Mouse (Mus musculus) embryonic facial prominence, embryonic 15.5 days (tissue): ENCODE results near the gene Slc38a2. TPM values are rescaled to one million over a fixed set of nuclear protein-coding genes. Genes with fewer than 3 reads are reported as not detected.

ENCODE experiments used
- ATAC-seq: fragments of 200-750 bp; cut with Nextera tagmentation; 2 replicates; pipeline ENCODE4 v1.8.0; 2017; ENCODE audit warnings: low read depth, moderate TSS enrichment; ENCODE audit not compliant: insufficient number of reproducible peaks, low FRiP score, low TSS enrichment
- H3K27ac ChIP-seq: fragments of 300-500 bp; sonication (generic); replicated peaks from 2 replicates; pipeline ENCODE4 v1.5.1; 2015; ENCODE audit warnings: mild to moderate bottlenecking, inconsistent platforms
- H3K27me3 ChIP-seq: fragments of 300-500 bp; sonication (generic); 2 replicates; pipeline ENCODE4 v1.6.1; 2015; ENCODE audit warnings: inconsistent platforms
- H3K36me3 ChIP-seq: fragments of 300-500 bp; sonication (generic); 2 replicates; pipeline ENCODE4 v1.6.1; 2015; ENCODE audit warnings: mild to moderate bottlenecking, inconsistent platforms
- H3K4me1 ChIP-seq: fragments of 300-500 bp; sonication (generic); 2 replicates; pipeline ENCODE4 v1.6.1; 2015; ENCODE audit warnings: inconsistent platforms
- H3K4me2 ChIP-seq: fragments of 300-500 bp; sonication (generic); replicated peaks from 2 replicates; pipeline ENCODE4 v1.6.1; 2015; ENCODE audit warnings: mild to moderate bottlenecking, inconsistent platforms
- H3K4me3 ChIP-seq: fragments of 300-500 bp; sonication (generic); replicated peaks from 2 replicates; pipeline ENCODE4 v1.5.1; 2015; ENCODE audit warnings: mild to moderate bottlenecking, inconsistent platforms
- H3K9ac ChIP-seq: fragments of 300-500 bp; sonication (generic); 2 replicates; pipeline ENCODE4 v1.6.1; 2015; ENCODE audit warnings: inconsistent platforms
- H3K9me3 ChIP-seq: fragments of 300-500 bp; sonication (generic); replicated peaks from 2 replicates; pipeline ENCODE4 v1.6.1; 2016; ENCODE audit warnings: inconsistent platforms
- WGBS: fragments of 180-500 bp; shearing (Covaris S2); methylation state at CpG from one replicate; pipeline ENCODE4 v1.1.7; 2015; 5-methylcytosine and 5-hydroxymethylcytosine counted together
- polyA plus RNA-seq: library from polyadenylated mRNA; unstranded; fragments of >200 nt; fragmentation: Nextera tagmentation; extraction: Ambion mirVana; gene quantifications from 2 replicates; pipeline ENCODE4 v1.2.1, GENCODE M21; 2015

The Slc38a2 gene
- polyA plus RNA-seq, 1 experiment from 2014 or later: 107 TPM

DNA sequence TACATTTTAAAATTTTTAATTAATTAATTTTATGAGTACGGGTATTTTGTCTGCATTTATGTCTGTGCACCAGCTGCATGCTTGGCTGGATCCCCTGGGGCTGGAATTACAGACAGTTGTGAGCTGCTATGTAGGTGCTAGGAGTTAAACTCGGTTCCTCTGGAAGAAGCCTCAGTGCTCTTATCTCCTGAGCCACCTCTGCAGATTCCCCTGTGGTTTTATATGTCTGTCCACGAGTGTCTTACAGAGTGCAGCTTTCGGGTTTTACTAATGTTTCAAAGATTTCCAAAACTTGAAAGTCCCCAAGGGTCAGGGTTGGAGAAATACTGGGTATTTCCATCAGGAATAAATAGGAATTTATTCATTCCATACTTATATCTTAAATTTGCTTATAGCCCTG is 40.6 kb upstream of the Slc38a2 start:
- no peak overlapping the region for H3K4me3 ChIP-seq
- H3K4me2 ChIP-seq: no peak overlapping the region
- H3K27me3 ChIP-seq: no peaks in the 10 kb centered on the region
- H3K27ac ChIP-seq: no peak overlapping the region
- no peak overlapping the region for H3K9ac ChIP-seq
- H3K36me3 ChIP-seq: no peaks in the 10 kb centered on the region
- 54% methylated on average over 4 of the region's 4 CpGs for WGBS
- ATAC-seq: no peak
- H3K9me3 ChIP-seq: no peaks in the 10 kb centered on the region
- H3K4me1 ChIP-seq: no peaks in the 10 kb centered on the region

DNA sequence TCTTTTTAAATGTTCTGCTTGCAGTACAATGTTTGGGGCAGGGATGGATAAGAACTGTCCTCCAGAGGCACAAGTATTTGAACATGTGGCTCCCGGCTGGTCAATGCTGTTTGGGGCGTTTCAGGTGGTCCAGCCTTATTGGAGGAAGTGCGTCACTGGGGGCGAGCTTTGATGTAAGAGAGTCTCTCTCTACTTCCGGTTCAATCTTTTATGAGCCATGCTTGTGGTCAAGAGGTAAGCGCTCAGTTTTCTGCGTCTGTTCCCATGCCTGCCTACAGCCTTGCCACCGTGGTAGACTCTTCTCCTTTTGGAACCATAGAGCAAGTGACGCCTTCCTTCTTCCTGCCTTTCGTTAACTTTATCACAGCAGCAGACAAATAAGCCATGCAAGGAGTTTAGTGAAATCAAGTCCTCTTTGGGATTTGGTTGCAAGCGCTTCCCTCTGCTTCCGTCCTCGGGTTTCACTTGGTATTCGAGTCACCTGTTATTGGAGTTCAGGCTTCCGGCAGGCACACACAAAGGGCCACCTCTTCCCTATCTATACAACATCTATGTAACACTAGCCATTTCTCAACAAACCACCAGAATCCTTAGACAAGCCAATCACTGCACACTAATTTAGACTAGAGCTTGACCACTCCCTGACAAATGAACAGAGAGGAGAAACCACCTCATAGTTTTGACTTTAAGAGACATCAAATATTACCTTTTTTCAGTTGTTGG is 37.3 kb upstream of the Slc38a2 start:
- no peaks in the 10 kb centered on the region for H3K9me3 ChIP-seq
- H3K27me3 ChIP-seq: no peaks in the 10 kb centered on the region
- no peaks in the 10 kb centered on the region for H3K36me3 ChIP-seq
- no peak overlapping the region for H3K27ac ChIP-seq
- no peak overlapping the region for H3K9ac ChIP-seq
- 70% methylated on average over 15 of the region's 15 CpGs for WGBS
- H3K4me3 ChIP-seq: no peak overlapping the region
- no peak for ATAC-seq
- H3K4me2 ChIP-seq: no peak overlapping the region
- 0 out of 2 replicates have a peak, but pooled peaks cover 7% of the 10 kb centered on the region for H3K4me1 ChIP-seq

DNA sequence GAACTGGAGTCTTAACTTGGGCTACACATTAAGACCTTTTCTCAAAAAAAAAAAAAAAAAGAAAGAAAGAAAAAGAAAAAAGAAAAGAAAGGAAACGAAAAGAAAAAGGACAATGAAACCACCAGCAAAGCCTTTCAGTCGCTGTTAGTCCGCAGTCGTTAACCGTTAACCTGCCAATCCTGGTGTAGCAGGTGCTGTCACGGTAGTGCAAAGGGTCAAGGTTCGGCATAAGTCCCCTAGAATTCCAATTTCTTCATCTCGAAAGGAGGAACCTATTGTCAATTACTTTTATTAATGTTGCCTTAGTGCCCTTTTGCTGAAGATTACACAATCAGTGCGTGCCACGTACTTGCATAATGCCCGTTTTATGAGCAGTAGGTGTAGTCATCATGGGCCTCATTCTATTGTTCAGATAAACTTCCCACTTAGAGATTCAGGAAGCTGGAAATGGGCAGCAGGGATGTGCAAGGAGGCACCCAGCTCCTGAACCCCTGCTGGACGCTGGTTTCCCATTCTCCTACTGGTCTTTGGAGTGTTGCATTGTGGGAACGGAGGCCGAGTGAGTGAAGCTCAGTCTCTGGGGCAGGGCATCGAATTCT is 36.1 kb upstream of the Slc38a2 start:
- ATAC-seq: no peak
- H3K9me3 ChIP-seq: no peaks in the 10 kb centered on the region
- no peak overlapping the region for H3K4me3 ChIP-seq
- H3K9ac ChIP-seq: no peak overlapping the region
- H3K36me3 ChIP-seq: no peaks in the 10 kb centered on the region
- H3K4me2 ChIP-seq: no peak overlapping the region
- H3K27ac ChIP-seq: no peak overlapping the region
- whole genome bisulfite sequencing: 80% methylated on average over 15 of the region's 15 CpGs
- H3K27me3 ChIP-seq: no peaks in the 10 kb centered on the region
- 0 out of 2 replicates have a peak, but pooled peaks cover 7% of the 10 kb centered on the region for H3K4me1 ChIP-seq

DNA sequence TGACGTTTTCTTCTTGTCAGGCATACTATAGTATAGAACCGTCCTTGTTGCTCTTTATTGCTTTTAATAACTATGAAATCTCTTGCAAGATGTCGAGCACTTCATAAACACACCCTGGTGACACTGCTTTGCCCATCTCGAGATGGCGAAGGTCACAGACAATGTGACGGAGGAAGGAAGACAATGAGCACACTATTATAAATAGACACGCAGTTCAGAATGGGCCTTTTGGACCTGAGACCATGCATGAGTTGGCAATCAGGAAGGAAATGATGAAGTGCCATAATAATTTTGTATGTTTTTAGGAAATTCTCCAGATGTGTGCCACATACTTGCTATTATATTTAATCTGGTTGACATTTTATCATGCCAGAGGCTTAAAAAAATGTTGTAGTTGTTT is 34.9 kb upstream of the Slc38a2 start:
- Histone ChIP-seq H3K4me3 (no peak overlapping the region), H3K4me1 (peaks cover 16% of the 10 kb centered on the region; the same call in 1 of the 2 replicates), H3K36me3 (no peaks in the 10 kb centered on the region), H3K9ac (no peak overlapping the region), H3K4me2 (no peak overlapping the region), H3K9me3 (no peaks in the 10 kb centered on the region), H3K27me3 (no peaks in the 10 kb centered on the region), H3K27ac (no peak overlapping the region)
- ATAC-seq: no peak
- WGBS: 67% methylated on average over 7 of the region's 7 CpGs

DNA sequence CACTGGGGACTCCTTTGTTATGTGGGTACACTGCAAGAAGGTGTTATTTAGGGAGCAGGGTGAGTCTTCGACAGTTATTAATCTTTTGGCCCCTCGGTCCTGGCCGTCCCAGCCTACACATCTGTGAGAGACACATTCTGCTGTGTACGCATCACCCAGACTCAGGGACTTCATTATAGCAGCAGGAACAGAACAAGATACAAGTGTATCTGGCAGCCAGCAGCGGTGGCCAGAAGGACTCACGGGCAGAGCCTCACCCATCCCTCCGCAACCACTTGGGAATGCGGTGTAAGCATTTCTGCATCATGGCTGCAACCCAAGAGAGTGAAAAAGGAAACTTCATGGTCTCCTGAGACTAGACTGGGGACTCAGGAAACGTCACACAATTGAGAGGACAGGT is 30.9 kb upstream of the Slc38a2 start:
- 86% methylated on average over 9 of the region's 9 CpGs for WGBS
- H3K4me3 ChIP-seq: no peak overlapping the region
- no peak overlapping the region for H3K4me2 ChIP-seq
- H3K27ac ChIP-seq: peak overlapping the region; percentile 7; the same call in 1 of the 2 replicates
- peaks cover 23% of the 10 kb centered on the region; the same call in 1 of the 2 replicates for H3K4me1 ChIP-seq
- no peak overlapping the region for H3K9ac ChIP-seq
- H3K36me3 ChIP-seq: no peaks in the 10 kb centered on the region
- no peak for ATAC-seq
- no peaks in the 10 kb centered on the region for H3K27me3 ChIP-seq
- no peaks in the 10 kb centered on the region for H3K9me3 ChIP-seq

DNA sequence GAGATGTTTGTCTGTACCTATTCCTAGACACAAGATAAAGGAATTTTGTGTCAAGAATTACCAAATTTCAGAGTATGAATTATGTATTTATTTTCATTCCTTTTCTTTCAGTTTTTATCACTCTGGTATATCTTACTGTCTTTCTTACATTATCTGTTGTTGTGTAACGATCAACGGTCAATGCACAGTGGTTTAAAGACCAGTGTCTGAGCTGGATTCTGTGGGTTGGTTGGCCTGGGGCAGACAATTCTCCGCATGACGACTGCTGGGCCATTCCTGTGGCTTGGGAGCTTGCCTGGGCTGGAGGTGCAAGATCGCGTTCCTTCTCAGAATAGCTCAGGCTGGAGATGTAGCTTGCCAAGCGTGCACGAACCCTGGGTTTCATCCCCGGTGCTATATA is 30.3 kb upstream of the Slc38a2 start:
- Histone ChIP-seq H3K4me2 (no peak overlapping the region), H3K4me1 (peaks cover 23% of the 10 kb centered on the region; the same call in 1 of the 2 replicates), H3K36me3 (no peaks in the 10 kb centered on the region), H3K27ac (peak overlapping the region; percentile 7; the same call in 1 of the 2 replicates), H3K9ac (no peak overlapping the region), H3K27me3 (no peaks in the 10 kb centered on the region), H3K4me3 (no peak overlapping the region), H3K9me3 (no peaks in the 10 kb centered on the region)
- peak; percentile 60; the same call in 1 of the 2 replicates for ATAC-seq
- 62% methylated on average over 9 of the region's 9 CpGs for WGBS

DNA sequence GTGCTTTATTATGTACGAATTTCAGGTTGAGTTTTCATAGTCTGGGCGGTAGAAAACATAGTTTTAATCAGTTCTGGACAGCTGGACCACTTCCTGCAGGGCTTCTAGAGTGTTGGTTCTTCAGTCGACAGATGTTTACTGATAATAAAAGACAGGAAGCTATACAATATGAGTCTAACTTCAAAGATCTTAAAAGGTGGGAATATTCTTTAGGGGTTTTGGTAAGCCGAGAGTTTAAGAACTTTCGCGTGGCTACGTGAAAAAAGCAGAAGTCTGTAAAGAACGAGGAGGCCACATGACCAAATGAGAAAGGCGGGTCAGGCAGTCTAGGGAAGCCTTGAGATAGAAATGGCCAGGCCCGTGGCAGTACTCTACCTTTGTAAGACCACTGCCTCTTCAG is 29.5 kb upstream of the Slc38a2 start:
- Histone ChIP-seq H3K27ac (peak overlapping the region; percentile 61; the same call in 1 of the 2 replicates), H3K4me3 (no peak overlapping the region), H3K4me1 (peaks cover 20% of the 10 kb centered on the region; the same call in 1 of the 2 replicates), H3K4me2 (no peak overlapping the region), H3K36me3 (no peaks in the 10 kb centered on the region), H3K9ac (no peak overlapping the region), H3K9me3 (no peaks in the 10 kb centered on the region), H3K27me3 (no peaks in the 10 kb centered on the region)
- WGBS: 55% methylated on average over 10 of the region's 10 CpGs
- no peak for ATAC-seq

DNA sequence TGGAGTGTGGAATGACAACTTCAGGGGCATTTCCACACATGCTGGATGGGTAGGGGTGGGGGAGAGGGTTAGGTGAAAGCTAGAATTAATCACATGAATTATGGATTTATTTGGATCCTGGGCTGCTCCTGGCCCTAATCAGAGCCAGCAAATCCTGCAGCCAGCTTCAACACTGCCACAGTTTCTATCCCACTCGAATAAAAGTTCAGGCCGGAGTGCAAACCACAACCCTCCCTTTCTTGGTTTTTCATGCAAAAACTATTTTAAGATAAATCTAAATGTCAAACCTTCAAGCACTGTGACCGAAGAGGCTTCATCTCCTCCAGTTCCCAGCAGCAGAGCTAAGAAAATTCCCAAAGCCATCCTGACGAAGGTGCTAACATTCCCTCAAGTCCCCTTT is 28.8 kb upstream of the Slc38a2 start:
- Histone ChIP-seq H3K4me1 (peaks cover 16% of the 10 kb centered on the region; the same call in 1 of the 2 replicates), H3K27me3 (no peaks in the 10 kb centered on the region)
- 62% methylated on average over 4 of the region's 4 CpGs for WGBS

DNA sequence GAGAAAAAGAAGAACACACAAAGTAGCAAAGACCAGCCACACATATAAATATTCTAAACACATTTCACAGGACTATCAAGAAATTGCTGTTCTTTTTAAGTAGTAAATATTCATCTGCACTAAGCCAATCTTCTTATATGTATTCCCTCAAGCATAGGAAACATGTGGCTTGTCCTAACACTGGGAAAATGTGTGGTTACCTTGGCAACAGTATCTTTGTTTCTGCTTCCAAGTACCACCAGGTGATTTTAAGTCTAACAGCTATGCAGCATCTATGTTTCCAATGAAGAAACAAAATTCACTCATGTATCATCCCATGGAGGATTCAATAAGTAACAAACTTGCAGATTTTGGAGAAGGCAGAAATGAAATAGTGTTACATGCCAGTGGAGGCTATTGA is 25.0 kb upstream of the Slc38a2 start:
- Histone ChIP-seq H3K9me3 (no peaks in the 10 kb centered on the region), H3K27me3 (no peaks in the 10 kb centered on the region), H3K4me1 (peaks cover 8% of the 10 kb centered on the region; the same call in 1 of the 2 replicates), H3K36me3 (no peaks in the 10 kb centered on the region), H3K9ac (no peak overlapping the region), H3K4me2 (no peak overlapping the region), H3K4me3 (no peak overlapping the region), H3K27ac (no peak overlapping the region)
- ATAC-seq: no peak

More for the DNA sequence above, 28.8 kb upstream of the Slc38a2 start:
- no peak overlapping the region for H3K4me3 ChIP-seq
- ATAC-seq: 0 out of 2 replicates have a peak, but pooled peaks have one; percentile 15
- H3K9me3 ChIP-seq: no peaks in the 10 kb centered on the region
- H3K9ac ChIP-seq: no peak overlapping the region
- H3K36me3 ChIP-seq: no peaks in the 10 kb centered on the region
- H3K27ac ChIP-seq: peak overlapping the region; percentile 61; the same call in 1 of the 2 replicates
- H3K4me2 ChIP-seq: no peak overlapping the region

DNA sequence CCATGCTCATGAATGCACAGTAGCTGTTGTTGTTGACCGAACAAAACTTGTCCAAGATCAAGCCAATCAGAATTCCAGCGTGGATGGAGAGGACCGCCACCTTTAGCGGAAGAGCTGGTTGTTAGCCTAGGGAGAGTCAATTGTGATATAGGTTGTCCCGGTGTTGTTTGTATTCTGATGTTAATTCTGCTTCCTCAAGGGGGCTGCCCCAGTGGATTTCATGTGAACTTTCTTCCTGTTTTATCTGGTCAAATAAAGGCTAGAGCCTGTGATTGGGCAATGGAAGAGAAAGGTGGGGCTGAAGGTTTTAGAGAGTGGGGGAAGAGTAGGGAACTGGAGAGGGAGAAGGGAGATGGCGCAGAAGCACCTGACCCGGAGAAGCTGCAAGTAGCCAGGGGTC is 22.7 kb upstream of the Slc38a2 start:
- Histone ChIP-seq H3K4me3 (no peak overlapping the region), H3K27me3 (no peaks in the 10 kb centered on the region), H3K27ac (no peak overlapping the region), H3K4me2 (no peak overlapping the region), H3K9ac (no peak overlapping the region), H3K36me3 (no peaks in the 10 kb centered on the region), H3K4me1 (no peaks in the 10 kb centered on the region), H3K9me3 (no peaks in the 10 kb centered on the region)
- no peak for ATAC-seq
- WGBS: 81% methylated on average over 7 of the region's 7 CpGs

DNA sequence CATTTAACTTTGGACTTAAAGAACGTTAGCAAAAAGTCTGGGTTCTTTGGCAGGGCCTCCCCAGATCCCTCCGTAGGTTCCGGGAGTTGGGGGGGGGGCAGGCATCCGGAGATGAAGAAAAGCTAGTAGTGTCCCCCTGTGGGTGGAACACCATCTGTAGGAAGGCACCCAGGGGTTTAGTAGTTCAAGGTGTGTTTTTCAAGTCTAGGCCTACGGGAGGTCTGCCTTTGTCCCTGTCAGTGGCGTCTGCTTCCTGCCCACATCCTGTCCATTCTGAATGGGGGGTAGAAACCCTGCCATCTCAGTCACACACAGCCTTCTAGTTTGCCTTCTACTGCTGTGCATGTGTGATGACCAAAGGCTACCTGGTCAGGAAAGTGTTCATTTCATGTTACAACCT is 20.6 kb upstream of the Slc38a2 start:
- Histone ChIP-seq H3K4me1 (no peaks in the 10 kb centered on the region), H3K4me3 (no peak overlapping the region), H3K9me3 (no peaks in the 10 kb centered on the region), H3K9ac (no peak overlapping the region), H3K27me3 (no peaks in the 10 kb centered on the region), H3K36me3 (no peaks in the 10 kb centered on the region), H3K4me2 (no peak overlapping the region), H3K27ac (no peak overlapping the region)
- 74% methylated on average over 6 of the region's 6 CpGs for WGBS
- no peak for ATAC-seq
